Mouse (Mus musculus): ENCODE results near the gene Dnah2. TPM values are rescaled to one million over a fixed set of nuclear protein-coding genes. Genes with fewer than 3 reads are reported as not detected.

Dnah2 gene
- polyA plus RNA-seq (2014; fragmentation: Illumina TruSeq; extraction: RNeasy Lipid Tissue Mini Kit (QIAGEN cat#74804); ENCODE audit: insufficient read depth, low read depth, low replicate concordance), result 0.85 TPM

GRCm38 (mm10) chr11:69549060-69549656 lies at the start of gene Dnah2:
Gene Dnah2, minus strand, starts transcription at chr11:69549110.

GRCm38 (mm10) chr11:69580091-69580514 lies 31.2 kb upstream of the Dnah2 start, which contains the start of the genes Wrap53 and Trp53:
Gene Wrap53, minus strand, starts transcription at chr11:69580255.
Gene Trp53, plus strand, starts transcription at chr11:69580359.

GRCm38 (mm10) chr11:69559851-69560765 lies 11.2 kb upstream of the Dnah2 start, which contains the start of gene Efnb3:
Gene Efnb3, minus strand, starts transcription at chr11:69560205.

GRCm38 (mm10) chr11:69413221-69414181 lies 135.4 kb downstream of the Dnah2 start, which contains the start of gene Kdm6b:
Gene Kdm6b, minus strand, starts transcription at chr11:69413675.

GRCm38 (mm10) chr11:69398059-69398458 lies 150.9 kb downstream of the Dnah2 start, which contains the start of gene Tmem88:
Gene Tmem88, minus strand, starts transcription at chr11:69398234.

GRCm38 (mm10) chr11:69395235-69395633 lies 153.7 kb downstream of the Dnah2 start, which contains the start of the genes Naa38 and Cyb5d1:
Gene Naa38, plus strand, starts transcription at chr11:69395487.
Gene Cyb5d1, minus strand, starts transcription at chr11:69395631.

Other genes starting within 250 kb of the Dnah2 start
- 3.7 TPM for gene Cntrob, start 225.3 kb downstream of the Dnah2 start, polyA plus RNA-seq (2014; fragmentation: Illumina TruSeq; extraction: RNeasy Lipid Tissue Mini Kit (QIAGEN cat#74804); ENCODE audit: insufficient read depth, low read depth, low replicate concordance)
- gene Trappc1, start 225.1 kb downstream of the Dnah2 start, polyA plus RNA-seq (2014; fragmentation: Illumina TruSeq; extraction: RNeasy Lipid Tissue Mini Kit (QIAGEN cat#74804); ENCODE audit: insufficient read depth, low read depth, low replicate concordance), result 64.9 TPM
- gene Kcnab3, start 222.9 kb downstream of the Dnah2 start, polyA plus RNA-seq (2014; fragmentation: Illumina TruSeq; extraction: RNeasy Lipid Tissue Mini Kit (QIAGEN cat#74804); ENCODE audit: insufficient read depth, low read depth, low replicate concordance), result 0.39 TPM
- gene Rnf227, start 208.6 kb downstream of the Dnah2 start, polyA plus RNA-seq (2014; fragmentation: Illumina TruSeq; extraction: RNeasy Lipid Tissue Mini Kit (QIAGEN cat#74804); ENCODE audit: insufficient read depth, low read depth, low replicate concordance), result 1.3 TPM
- 45.8 TPM for gene Chd3, start 179.7 kb downstream of the Dnah2 start, polyA plus RNA-seq (2014; fragmentation: Illumina TruSeq; extraction: RNeasy Lipid Tissue Mini Kit (QIAGEN cat#74804); ENCODE audit: insufficient read depth, low read depth, low replicate concordance)
- 125 TPM for gene Naa38, start 153.6 kb downstream of the Dnah2 start, polyA plus RNA-seq (2014; fragmentation: Illumina TruSeq; extraction: RNeasy Lipid Tissue Mini Kit (QIAGEN cat#74804); ENCODE audit: insufficient read depth, low read depth, low replicate concordance)
- gene Cyb5d1, start 153.5 kb downstream of the Dnah2 start, polyA plus RNA-seq (2014; fragmentation: Illumina TruSeq; extraction: RNeasy Lipid Tissue Mini Kit (QIAGEN cat#74804); ENCODE audit: insufficient read depth, low read depth, low replicate concordance), result 11.8 TPM
- 12.9 TPM for gene Tmem88, start 150.9 kb downstream of the Dnah2 start, polyA plus RNA-seq (2014; fragmentation: Illumina TruSeq; extraction: RNeasy Lipid Tissue Mini Kit (QIAGEN cat#74804); ENCODE audit: insufficient read depth, low read depth, low replicate concordance)
- 6.6 TPM for gene Kdm6b, start 135.4 kb downstream of the Dnah2 start, polyA plus RNA-seq (2014; fragmentation: Illumina TruSeq; extraction: RNeasy Lipid Tissue Mini Kit (QIAGEN cat#74804); ENCODE audit: insufficient read depth, low read depth, low replicate concordance)
- gene Efnb3, start 11.1 kb upstream of the Dnah2 start, polyA plus RNA-seq (2014; fragmentation: Illumina TruSeq; extraction: RNeasy Lipid Tissue Mini Kit (QIAGEN cat#74804); ENCODE audit: insufficient read depth, low read depth, low replicate concordance), result 0.30 TPM
- 10.4 TPM for gene Wrap53, start 31.1 kb upstream of the Dnah2 start, polyA plus RNA-seq (2014; fragmentation: Illumina TruSeq; extraction: RNeasy Lipid Tissue Mini Kit (QIAGEN cat#74804); ENCODE audit: insufficient read depth, low read depth, low replicate concordance)
- gene Trp53, start 31.2 kb upstream of the Dnah2 start, polyA plus RNA-seq (2014; fragmentation: Illumina TruSeq; extraction: RNeasy Lipid Tissue Mini Kit (QIAGEN cat#74804); ENCODE audit: insufficient read depth, low read depth, low replicate concordance), result 26.0 TPM
- gene Atp1b2, start 56.8 kb upstream of the Dnah2 start, polyA plus RNA-seq (2014; fragmentation: Illumina TruSeq; extraction: RNeasy Lipid Tissue Mini Kit (QIAGEN cat#74804); ENCODE audit: insufficient read depth, low read depth, low replicate concordance), result 5.4 TPM
- gene Shbg, start 68.8 kb upstream of the Dnah2 start, polyA plus RNA-seq (2014; fragmentation: Illumina TruSeq; extraction: RNeasy Lipid Tissue Mini Kit (QIAGEN cat#74804); ENCODE audit: insufficient read depth, low read depth, low replicate concordance), result not detected
- 4.7 TPM for gene Sat2, start 72.9 kb upstream of the Dnah2 start, polyA plus RNA-seq (2014; fragmentation: Illumina TruSeq; extraction: RNeasy Lipid Tissue Mini Kit (QIAGEN cat#74804); ENCODE audit: insufficient read depth, low read depth, low replicate concordance)
- 39.7 TPM for gene Fxr2, start 83.9 kb upstream of the Dnah2 start, polyA plus RNA-seq (2014; fragmentation: Illumina TruSeq; extraction: RNeasy Lipid Tissue Mini Kit (QIAGEN cat#74804); ENCODE audit: insufficient read depth, low read depth, low replicate concordance)
- not detected for gene Sox15, start 106.2 kb upstream of the Dnah2 start, polyA plus RNA-seq (2014; fragmentation: Illumina TruSeq; extraction: RNeasy Lipid Tissue Mini Kit (QIAGEN cat#74804); ENCODE audit: insufficient read depth, low read depth, low replicate concordance)
- 53.4 TPM for gene Mpdu1, start 113.5 kb upstream of the Dnah2 start, polyA plus RNA-seq (2014; fragmentation: Illumina TruSeq; extraction: RNeasy Lipid Tissue Mini Kit (QIAGEN cat#74804); ENCODE audit: insufficient read depth, low read depth, low replicate concordance)
- gene Cd68, start 117.0 kb upstream of the Dnah2 start, polyA plus RNA-seq (2014; fragmentation: Illumina TruSeq; extraction: RNeasy Lipid Tissue Mini Kit (QIAGEN cat#74804); ENCODE audit: insufficient read depth, low read depth, low replicate concordance), result 44.2 TPM
- 289 TPM for gene Eif4a1, start 123.3 kb upstream of the Dnah2 start, polyA plus RNA-seq (2014; fragmentation: Illumina TruSeq; extraction: RNeasy Lipid Tissue Mini Kit (QIAGEN cat#74804); ENCODE audit: insufficient read depth, low read depth, low replicate concordance)
- 47.0 TPM for gene Senp3, start 133.0 kb upstream of the Dnah2 start, polyA plus RNA-seq (2014; fragmentation: Illumina TruSeq; extraction: RNeasy Lipid Tissue Mini Kit (QIAGEN cat#74804); ENCODE audit: insufficient read depth, low read depth, low replicate concordance)
- gene Tnfsf13, start 136.7 kb upstream of the Dnah2 start, polyA plus RNA-seq (2014; fragmentation: Illumina TruSeq; extraction: RNeasy Lipid Tissue Mini Kit (QIAGEN cat#74804); ENCODE audit: insufficient read depth, low read depth, low replicate concordance), result 23.3 TPM
- gene Tnfsf12, start 146.7 kb upstream of the Dnah2 start, polyA plus RNA-seq (2014; fragmentation: Illumina TruSeq; extraction: RNeasy Lipid Tissue Mini Kit (QIAGEN cat#74804); ENCODE audit: insufficient read depth, low read depth, low replicate concordance), result 48.4 TPM
- gene Tnfsfm13, start 147.0 kb upstream of the Dnah2 start, polyA plus RNA-seq (2014; fragmentation: Illumina TruSeq; extraction: RNeasy Lipid Tissue Mini Kit (QIAGEN cat#74804); ENCODE audit: insufficient read depth, low read depth, low replicate concordance), result 24.8 TPM
- gene Polr2a, start 209.5 kb upstream of the Dnah2 start, polyA plus RNA-seq (2014; fragmentation: Illumina TruSeq; extraction: RNeasy Lipid Tissue Mini Kit (QIAGEN cat#74804); ENCODE audit: insufficient read depth, low read depth, low replicate concordance), result 16.2 TPM
- gene Slc35g3, start 212.9 kb upstream of the Dnah2 start, polyA plus RNA-seq (2014; fragmentation: Illumina TruSeq; extraction: RNeasy Lipid Tissue Mini Kit (QIAGEN cat#74804); ENCODE audit: insufficient read depth, low read depth, low replicate concordance), result 0.85 TPM
- 25.6 TPM for gene Zbtb4, start 216.8 kb upstream of the Dnah2 start, polyA plus RNA-seq (2014; fragmentation: Illumina TruSeq; extraction: RNeasy Lipid Tissue Mini Kit (QIAGEN cat#74804); ENCODE audit: insufficient read depth, low read depth, low replicate concordance)
- gene Chrnb1, start 246.8 kb upstream of the Dnah2 start, polyA plus RNA-seq (2014; fragmentation: Illumina TruSeq; extraction: RNeasy Lipid Tissue Mini Kit (QIAGEN cat#74804); ENCODE audit: insufficient read depth, low read depth, low replicate concordance), result 10.1 TPM

Data from lung, adult 10 weeks (tissue).